Mouse (Mus musculus) megakaryocyte, embryonic 14.5 days (primary cell): Measurements from ENCODE around the gene Plcb4. TPM values are rescaled to one million over a fixed set of nuclear protein-coding genes. Genes with fewer than 3 reads are reported as not detected.

Source experiments
- H3K27me3 ChIP-seq: replicated peaks from 2 replicates; pipeline ENCODE3; 2012; ENCODE audit warnings: inconsistent platforms
- H3K36me3 ChIP-seq: replicated peaks from 2 replicates; pipeline ENCODE3; 2012; ENCODE audit warnings: low read length, inconsistent platforms, mixed read lengths
- H3K4me1 ChIP-seq: 2 replicates; pipeline ENCODE4 v1.6.1; 2012; ENCODE audit warnings: inconsistent platforms
- H3K4me3 ChIP-seq: replicated peaks from 2 replicates; pipeline ENCODE3; 2012; ENCODE audit warnings: moderate library complexity, mild to moderate bottlenecking, inconsistent platforms
- H3K9me3 ChIP-seq: 2 replicates; pipeline ENCODE4 v1.6.1; 2012; ENCODE audit warnings: inconsistent platforms
- FLI1 ChIP-seq: IDR thresholded peaks from 2 replicates; pipeline ENCODE4 v1.6.1; 2012; ENCODE audit warnings: low read length, inconsistent platforms, mixed read lengths
- GATA1 ChIP-seq: IDR thresholded peaks from 3 replicates; pipeline ENCODE4 v1.6.1; 2012; ENCODE audit warnings: mixed read lengths, low read length, inconsistent platforms, borderline replicate concordance
- polyA plus RNA-seq: library from polyadenylated mRNA; stranded (reverse); fragments of >175 nt; gene quantifications from 2 replicates; pipeline ENCODE4 v1.2.3, GENCODE M21; 2012; ENCODE audit warnings: low replicate concordance; ENCODE audit not compliant: insufficient read depth

The Plcb4 gene
- polyA plus RNA-seq, 1 experiment: 5.4 TPM

GRCm38 (mm10) chr2:135947839-135948238 is 289.0 kb downstream of the Plcb4 start:
- no peak for TF ChIP-seq FLI1
- no peak for TF ChIP-seq GATA1
- H3K4me1 ChIP-seq: no peaks in the 10 kb centered on the region; the same call in 1 of the 2 replicates
- no peak overlapping the region for H3K4me3 ChIP-seq
- no peaks in the 10 kb centered on the region for H3K27me3 ChIP-seq
- peaks cover 43% of the 10 kb centered on the region for H3K36me3 ChIP-seq
- peaks cover 11% of the 10 kb centered on the region for H3K9me3 ChIP-seq

DNA sequence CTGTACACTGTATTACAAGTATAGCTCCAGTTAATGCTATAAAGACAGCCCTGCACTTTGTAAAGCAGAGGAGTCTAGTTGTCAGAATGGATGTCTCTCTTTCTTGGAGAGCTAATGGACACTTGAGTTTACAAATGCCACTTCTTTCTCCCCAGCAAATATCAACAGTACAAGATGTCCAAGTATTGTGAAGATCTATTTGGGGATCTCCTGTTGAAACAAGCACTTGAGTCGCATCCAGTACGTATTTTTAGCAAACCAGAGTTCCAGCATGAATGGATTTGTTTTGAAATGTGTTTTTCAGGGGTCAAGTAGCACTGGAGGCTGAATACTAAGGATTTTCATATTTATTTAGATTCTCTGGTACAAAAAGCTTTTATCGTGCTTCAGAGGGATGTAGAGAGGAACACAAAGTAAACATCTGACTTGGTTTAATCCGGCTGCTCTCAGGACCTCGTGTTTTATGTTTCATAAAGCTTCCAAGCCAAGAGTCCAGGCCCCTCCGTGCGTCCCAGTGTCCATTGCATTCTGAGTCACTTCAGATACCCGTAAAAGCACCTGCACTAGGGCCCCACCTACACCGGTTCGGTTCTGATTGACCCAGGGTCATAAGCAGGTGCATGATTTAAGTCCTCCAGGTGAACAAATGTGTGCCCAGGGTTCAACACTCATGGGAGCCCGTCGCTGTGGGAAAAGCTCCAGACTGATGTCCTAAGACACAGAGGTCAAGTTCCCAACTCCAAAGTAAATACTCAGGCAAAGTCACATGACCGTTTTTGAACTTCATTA is 296.1 kb downstream of the Plcb4 start:
- H3K27me3 ChIP-seq: no peaks in the 10 kb centered on the region
- peaks cover 8% of the 10 kb centered on the region; the same call in 1 of the 2 replicates for H3K4me1 ChIP-seq
- H3K4me3 ChIP-seq: no peak overlapping the region
- TF ChIP-seq FLI1 (no peak), GATA1 (no peak)
- no peaks in the 10 kb centered on the region for H3K9me3 ChIP-seq
- H3K36me3 ChIP-seq: peaks cover 42% of the 10 kb centered on the region

- no peaks in the 10 kb centered on the region for H3K9me3 ChIP-seq
- peaks cover 34% of the 10 kb centered on the region for H3K36me3 ChIP-seq
- H3K4me1 ChIP-seq: peaks cover 8% of the 10 kb centered on the region; the same call in 1 of the 2 replicates
- H3K27me3 ChIP-seq: no peaks in the 10 kb centered on the region
- no peak for TF ChIP-seq FLI1
- no peak for TF ChIP-seq GATA1
- no peak overlapping the region for H3K4me3 ChIP-seq
These were observed 297.0 kb downstream of the Plcb4 start for GRCm38 (mm10) chr2:135955796-135956195.

- H3K4me3 ChIP-seq: no peak overlapping the region
- H3K36me3 ChIP-seq: peaks cover 31% of the 10 kb centered on the region
- no peaks in the 10 kb centered on the region for H3K27me3 ChIP-seq
- no peak for TF ChIP-seq GATA1
- no peak for TF ChIP-seq FLI1
- H3K4me1 ChIP-seq: peaks cover 8% of the 10 kb centered on the region; the same call in 1 of the 2 replicates
- no peaks in the 10 kb centered on the region for H3K9me3 ChIP-seq
These were observed 298.9 kb downstream of the Plcb4 start for GRCm38 (mm10) chr2:135957689-135958088.

DNA sequence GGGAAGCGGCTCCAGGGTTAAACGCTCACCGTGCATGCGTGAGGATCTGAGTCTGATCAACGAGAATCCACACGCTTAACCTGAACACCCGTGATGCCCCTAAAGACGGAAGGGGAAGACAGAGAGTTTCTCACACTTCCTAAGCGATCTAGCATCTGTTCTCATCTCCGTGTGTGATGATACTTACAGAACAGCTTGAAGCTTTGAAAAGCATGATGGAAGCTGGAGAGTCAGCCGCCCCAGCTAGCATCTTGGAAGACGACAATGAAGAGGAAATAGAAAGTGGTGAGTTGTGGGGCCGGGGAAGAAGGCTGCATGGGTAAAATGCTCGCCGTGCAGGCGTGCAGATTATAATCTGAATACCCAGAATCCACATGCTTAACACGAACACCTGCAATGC is 299.6 kb downstream of the Plcb4 start:
- H3K9me3 ChIP-seq: no peaks in the 10 kb centered on the region
- peaks cover 34% of the 10 kb centered on the region for H3K36me3 ChIP-seq
- TF ChIP-seq GATA1 (no peak), FLI1 (no peak)
- no peak overlapping the region for H3K4me3 ChIP-seq
- no peaks in the 10 kb centered on the region for H3K27me3 ChIP-seq
- peaks cover 8% of the 10 kb centered on the region; the same call in 1 of the 2 replicates for H3K4me1 ChIP-seq

DNA sequence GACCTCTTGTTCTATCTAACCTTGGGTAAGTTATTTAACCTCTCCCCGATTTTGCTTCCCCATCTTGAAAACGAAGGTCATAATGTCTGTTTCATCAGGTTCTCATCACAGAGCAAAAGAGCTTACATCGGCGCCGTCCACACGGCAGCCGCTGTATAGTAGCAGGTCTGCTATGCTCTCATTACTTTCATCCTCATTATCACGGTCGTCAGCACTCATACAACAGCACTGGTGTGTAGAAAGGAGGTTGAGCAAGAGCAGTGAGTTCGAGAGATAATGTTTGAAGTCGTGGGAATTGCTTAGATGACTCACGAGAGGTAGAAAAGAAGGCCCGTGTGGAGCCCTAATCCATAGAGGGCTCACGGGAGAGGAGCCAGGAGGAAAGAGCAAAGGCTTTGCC is 304.3 kb downstream of the Plcb4 start:
- Histone ChIP-seq H3K27me3 (no peaks in the 10 kb centered on the region), H3K9me3 (no peaks in the 10 kb centered on the region), H3K36me3 (peaks cover 32% of the 10 kb centered on the region), H3K4me3 (no peak overlapping the region), H3K4me1 (no peaks in the 10 kb centered on the region)
- no peak for TF ChIP-seq FLI1
- TF ChIP-seq GATA1: no peak

DNA sequence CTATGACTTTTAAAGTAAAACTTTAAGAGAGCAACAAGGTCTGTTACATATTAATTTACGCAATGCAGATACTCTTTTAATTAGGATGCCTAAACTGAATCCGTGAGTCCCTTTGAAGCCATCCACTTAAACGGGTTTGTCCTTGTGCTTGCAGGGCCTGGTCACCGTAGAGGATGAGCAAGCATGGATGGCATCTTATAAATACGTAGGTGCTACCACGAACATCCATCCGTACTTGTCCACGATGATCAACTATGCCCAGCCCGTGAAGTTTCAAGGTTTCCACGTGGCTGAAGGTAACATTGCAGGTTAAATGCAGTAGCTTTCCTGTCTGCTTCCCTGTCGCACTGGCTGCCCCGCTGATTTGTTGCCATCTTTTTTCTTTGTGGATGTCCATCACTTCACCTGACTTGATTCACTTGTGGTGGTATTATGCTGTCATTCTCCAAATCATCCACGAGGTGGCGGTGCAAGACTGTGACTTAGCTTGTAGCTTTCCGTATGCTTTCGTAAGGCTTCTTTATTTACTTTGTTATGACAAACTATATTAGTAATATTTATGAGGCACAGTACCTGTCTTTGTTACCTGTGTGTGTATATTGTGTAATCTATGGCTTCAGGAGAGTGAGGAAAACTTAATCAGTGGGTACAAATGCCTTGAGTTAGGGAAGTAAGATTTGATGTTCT is 308.2 kb downstream of the Plcb4 start:
- no peaks in the 10 kb centered on the region for H3K27me3 ChIP-seq
- TF ChIP-seq GATA1 (no peak), FLI1 (no peak)
- H3K36me3 ChIP-seq: peaks cover 37% of the 10 kb centered on the region
- no peaks in the 10 kb centered on the region for H3K9me3 ChIP-seq
- H3K4me3 ChIP-seq: no peak overlapping the region
- H3K4me1 ChIP-seq: no peaks in the 10 kb centered on the region

DNA sequence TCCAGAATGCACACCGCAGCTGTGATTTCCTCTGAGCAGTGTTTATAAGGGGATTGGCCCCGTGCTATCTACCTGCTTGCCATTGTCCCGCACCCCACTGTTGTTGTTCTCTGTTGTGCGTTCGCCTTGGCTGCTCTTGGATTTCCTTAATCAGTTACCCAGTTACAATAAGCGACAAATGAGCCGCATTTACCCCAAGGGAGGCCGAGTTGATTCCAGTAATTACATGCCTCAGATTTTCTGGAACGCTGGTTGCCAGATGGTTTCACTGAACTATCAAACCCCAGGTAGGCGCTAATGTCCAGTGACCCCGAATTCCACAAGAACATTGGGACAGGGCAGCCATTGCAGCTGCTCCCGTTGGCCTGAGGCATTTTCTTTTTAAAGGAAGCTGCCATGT is 309.3 kb downstream of the Plcb4 start:
- Histone ChIP-seq H3K36me3 (peaks cover 40% of the 10 kb centered on the region), H3K4me1 (peaks cover 5% of the 10 kb centered on the region; the same call in 1 of the 2 replicates), H3K9me3 (no peaks in the 10 kb centered on the region), H3K4me3 (no peak overlapping the region), H3K27me3 (no peaks in the 10 kb centered on the region)
- TF ChIP-seq FLI1 (no peak), GATA1 (no peak)

GRCm38 (mm10) chr2:135970902-135971301 is 312.1 kb downstream of the Plcb4 start:
- H3K4me3 ChIP-seq: no peak overlapping the region
- no peaks in the 10 kb centered on the region for H3K9me3 ChIP-seq
- peaks cover 42% of the 10 kb centered on the region for H3K36me3 ChIP-seq
- no peaks in the 10 kb centered on the region for H3K27me3 ChIP-seq
- TF ChIP-seq FLI1: no peak
- no peak for TF ChIP-seq GATA1
- peaks cover 7% of the 10 kb centered on the region; the same call in 1 of the 2 replicates for H3K4me1 ChIP-seq

DNA sequence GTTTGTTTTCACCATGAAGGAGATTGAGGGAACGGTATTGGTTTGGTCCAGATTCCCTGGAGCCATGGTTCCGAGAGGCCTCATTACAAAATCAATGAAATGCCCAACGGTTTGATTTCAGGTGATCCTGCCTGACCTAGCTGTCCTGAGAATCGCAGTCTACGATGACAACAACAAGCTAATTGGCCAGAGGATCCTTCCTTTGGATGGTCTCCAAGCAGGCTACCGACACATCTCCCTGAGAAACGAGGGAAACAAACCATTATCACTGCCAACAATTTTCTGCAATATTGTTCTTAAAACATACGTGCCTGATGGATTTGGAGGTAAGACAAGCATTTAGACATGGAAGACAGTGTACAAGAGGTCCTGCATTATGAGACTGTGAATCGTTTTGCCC is 317.2 kb downstream of the Plcb4 start:
- Histone ChIP-seq H3K4me3 (no peak overlapping the region), H3K9me3 (no peaks in the 10 kb centered on the region), H3K4me1 (peaks cover 7% of the 10 kb centered on the region; the same call in 1 of the 2 replicates), H3K27me3 (no peaks in the 10 kb centered on the region), H3K36me3 (peaks cover 44% of the 10 kb centered on the region)
- TF ChIP-seq GATA1: no peak
- TF ChIP-seq FLI1: no peak
